Mouse (Mus musculus): Measurements from ENCODE around the gene Il1r1.
"Not testable (repeated sequence)": the region's sequence is repeated elsewhere in the genome, so short reads cannot be mapped to it uniquely, and the experiment has no call there.

The Il1r1 gene

GRCm38 (mm10) chr1:40271052-40271451 is 46.2 kb downstream of the Il1r1 start:
- DNase-seq (ENCODE audit: low read depth, low spot score), result no peak

- no peak for DNase-seq (ENCODE audit: low read depth, low spot score)
Measured at GRCm38 (mm10) chr1:40271486-40272055, 46.7 kb downstream of the Il1r1 start.

- DNase-seq (ENCODE audit: low read depth, low spot score), result no peak
Measured at GRCm38 (mm10) chr1:40272204-40272603, 47.3 kb downstream of the Il1r1 start.

GRCm38 (mm10) chr1:40273491-40273890 is 48.6 kb downstream of the Il1r1 start:
- DNase-seq (ENCODE audit: low read depth, low spot score), result no peak

GRCm38 (mm10) chr1:40275285-40276013 is 50.6 kb downstream of the Il1r1 start:
- DNase-seq (ENCODE audit: low read depth, low spot score), result no peak

GRCm38 (mm10) chr1:40277944-40278343 is 53.1 kb downstream of the Il1r1 start:
- no peak for DNase-seq (ENCODE audit: low read depth, low spot score)

- no peak for DNase-seq (ENCODE audit: low read depth, low spot score)
Measured at GRCm38 (mm10) chr1:40278720-40279119, 53.8 kb downstream of the Il1r1 start.

- DNase-seq (ENCODE audit: low read depth, low spot score), result no peak
Measured at GRCm38 (mm10) chr1:40279182-40279743, 54.4 kb downstream of the Il1r1 start.

- DNase-seq (ENCODE audit: low read depth, low spot score), result no peak
Measured at GRCm38 (mm10) chr1:40281950-40282349, 57.1 kb downstream of the Il1r1 start.

GRCm38 (mm10) chr1:40282394-40282793 is 57.5 kb downstream of the Il1r1 start:
- no peak for DNase-seq (ENCODE audit: low read depth, low spot score)

GRCm38 (mm10) chr1:40283995-40284394 is 59.1 kb downstream of the Il1r1 start:
- DNase-seq (ENCODE audit: low read depth, low spot score), result no peak

- no peak for DNase-seq (ENCODE audit: low read depth, low spot score)
Measured at GRCm38 (mm10) chr1:40290489-40291255, 65.8 kb downstream of the Il1r1 start.

- no peak for DNase-seq (ENCODE audit: low read depth, low spot score)
Measured at GRCm38 (mm10) chr1:40292231-40292630, 67.4 kb downstream of the Il1r1 start.

- no peak for DNase-seq (ENCODE audit: low read depth, low spot score)
Measured at GRCm38 (mm10) chr1:40293891-40294290, 69.0 kb downstream of the Il1r1 start.

GRCm38 (mm10) chr1:40294824-40295223 is 69.9 kb downstream of the Il1r1 start:
- no peak for DNase-seq (ENCODE audit: low read depth, low spot score)

- DNase-seq (ENCODE audit: low read depth, low spot score), result no peak
Measured at GRCm38 (mm10) chr1:40298053-40298452, 73.2 kb downstream of the Il1r1 start.

GRCm38 (mm10) chr1:40303179-40303866 is 78.4 kb downstream of the Il1r1 start:
- DNase-seq (ENCODE audit: low read depth, low spot score), result no peak

- DNase-seq (ENCODE audit: low read depth, low spot score), result not testable (repeated sequence)
Measured at GRCm38 (mm10) chr1:40304321-40304720, 79.4 kb downstream of the Il1r1 start.

- no peak for DNase-seq (ENCODE audit: low read depth, low spot score)
Measured at GRCm38 (mm10) chr1:40306111-40306510, 81.2 kb downstream of the Il1r1 start.

- DNase-seq (ENCODE audit: low read depth, low spot score), result no peak
Measured at GRCm38 (mm10) chr1:40311123-40311522, 86.2 kb downstream of the Il1r1 start.

GRCm38 (mm10) chr1:40311625-40312024 is 86.7 kb downstream of the Il1r1 start:
- DNase-seq (ENCODE audit: low read depth, low spot score), result no peak

- DNase-seq (ENCODE audit: low read depth, low spot score), result no peak
Measured at GRCm38 (mm10) chr1:40314016-40314415, 89.1 kb downstream of the Il1r1 start.

All from retina, postnatal 7 days (tissue).